Mouse (Mus musculus) right cerebral cortex, postnatal 14 days (tissue): ENCODE measurements around the gene Cuedc1.

Source experiments
- DNase-seq: peaks from one replicate; pipeline ENCODE4 v3.0.0; 2022

Gene Cuedc1

DNA sequence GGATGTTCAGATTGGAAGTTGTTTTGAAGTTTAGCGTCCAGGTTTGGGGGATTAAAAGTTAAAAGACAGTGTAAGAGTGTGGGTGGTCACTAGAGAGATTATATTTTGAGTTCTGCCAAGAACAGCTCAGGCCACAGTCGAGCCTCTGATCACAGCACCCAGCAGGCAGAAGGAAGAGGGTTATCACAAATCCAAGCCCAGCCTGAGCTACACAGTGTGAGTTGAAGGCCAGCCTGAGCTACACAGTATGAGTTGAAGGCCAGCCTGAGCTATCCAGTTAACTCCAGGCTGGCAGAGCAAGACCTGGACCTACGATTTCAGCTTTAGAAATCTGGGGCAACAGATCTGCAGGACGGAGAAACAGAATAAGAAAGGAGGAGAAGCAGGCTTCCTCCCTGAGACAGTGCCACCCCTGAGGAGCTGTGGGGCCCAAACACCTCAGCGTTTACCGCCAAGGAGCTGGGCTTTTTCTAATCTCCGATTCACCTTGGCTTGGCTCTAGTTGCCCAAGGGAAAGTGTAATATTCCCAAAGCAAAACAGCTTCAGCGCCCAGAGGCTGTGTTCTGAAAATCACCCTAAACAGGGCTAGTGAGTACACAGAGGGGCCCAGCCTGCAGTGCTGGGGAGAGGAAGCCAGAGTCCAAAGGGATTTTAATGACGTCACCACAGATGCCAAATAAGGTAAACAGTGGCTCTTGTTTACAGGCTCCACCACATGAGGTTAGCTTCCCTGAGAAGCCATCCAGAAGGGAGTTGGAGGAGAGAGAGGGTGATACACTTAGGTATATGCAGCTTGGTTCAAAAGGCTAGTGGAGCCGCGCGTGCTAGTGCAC is 143.8 kb downstream of the Cuedc1 start:
- no peak for DNase-seq
